Mouse (Mus musculus) lung, postnatal 0 days (tissue): ENCODE results near the gene Eva1c. TPM values are rescaled to one million over a fixed set of nuclear protein-coding genes. Genes with fewer than 3 reads are reported as not detected.
"Not testable (repeated sequence)": the region's sequence is repeated elsewhere in the genome, so short reads cannot be mapped to it uniquely, and the experiment has no call there.

Experiments
- ATAC-seq: fragments of 200-750 bp; cut with Nextera tagmentation; 2 replicates; pipeline ENCODE4 v1.8.0; 2017; ENCODE audit warnings: moderate library complexity
- DNase-seq: peaks from one replicate; pipeline ENCODE4 v3.0.0-alpha.2; 2016; ENCODE audit warnings: low spot score
- H3K27ac ChIP-seq: fragments of 300-500 bp; sonication (generic); 2 replicates; pipeline ENCODE4 v1.5.1; 2014; ENCODE audit warnings: antibody characterized with exemption, mild to moderate bottlenecking, low read length, mixed read lengths
- H3K27me3 ChIP-seq: fragments of 300-500 bp; sonication (generic); replicated peaks from 2 replicates; pipeline ENCODE4 v1.6.1; 2014; ENCODE audit warnings: low read length, mixed read lengths; ENCODE audit not compliant: insufficient read depth
- H3K36me3 ChIP-seq: fragments of 300-500 bp; sonication (generic); 2 replicates; pipeline ENCODE4 v1.6.1; 2014; ENCODE audit warnings: low read length, mixed read lengths; ENCODE audit not compliant: insufficient read depth
- H3K4me1 ChIP-seq: fragments of 300-500 bp; sonication (generic); 2 replicates; pipeline ENCODE4 v1.6.1; 2014; ENCODE audit warnings: antibody characterized with exemption, low read depth, low read length, mixed read lengths; ENCODE audit not compliant: insufficient read depth
- H3K4me2 ChIP-seq: fragments of 300-500 bp; sonication (generic); replicated peaks from 2 replicates; pipeline ENCODE4 v1.6.1; 2014; ENCODE audit warnings: low read depth, mild to moderate bottlenecking, low read length, moderate library complexity, mixed read lengths
- H3K4me3 ChIP-seq: fragments of 300-500 bp; sonication (generic); 2 replicates; pipeline ENCODE4 v1.5.1; 2014; ENCODE audit warnings: low read depth, low read length
- H3K9ac ChIP-seq: fragments of 300-500 bp; sonication (generic); replicated peaks from 2 replicates; pipeline ENCODE4 v1.6.1; 2014; ENCODE audit warnings: low read depth, mild to moderate bottlenecking
- H3K9me3 ChIP-seq: fragments of 300-500 bp; sonication (generic); 2 replicates; pipeline ENCODE4 v1.6.1; 2016; ENCODE audit warnings: low read length, mixed read lengths
- CTCF ChIP-seq: IDR thresholded peaks from 2 replicates; pipeline ENCODE4 v1.5.1; 2016; ENCODE audit warnings: antibody characterized with exemption, mild to moderate bottlenecking
- EP300 ChIP-seq: IDR thresholded peaks from 2 replicates; pipeline ENCODE4 v1.6.1; 2016; ENCODE audit warnings: antibody characterized with exemption, mild to moderate bottlenecking, control low read depth
- WGBS: fragments of 180-500 bp; shearing (Covaris S2); extraction: QIAGEN DNeasy Blood & Tissue Kit; methylation state at CpG from one replicate; pipeline ENCODE4 v1.1.7; 2014; 5-methylcytosine and 5-hydroxymethylcytosine counted together
- polyA plus RNA-seq: library from polyadenylated mRNA; unstranded; fragments of >200 nt; fragmentation: Nextera tagmentation; extraction: Ambion mirVana; gene quantifications from 2 replicates; pipeline ENCODE4 v1.2.1, GENCODE M21; 2015

Gene Eva1c
- polyA plus RNA-seq, 1 experiment from 2014 or later: 9.6 TPM

GRCm38 (mm10) chr16:90822284-90822935 is 4.1 kb upstream of the Eva1c start:
- ATAC-seq (no peak), DNase-seq (no peak)
- no peaks in the 10 kb centered on the region for H3K27me3 ChIP-seq
- 88% methylated on average over 10 of the region's 10 CpGs for WGBS
- H3K4me3 ChIP-seq: no peak overlapping the region
- TF ChIP-seq CTCF (no peak), EP300 (no peak)
- peaks cover 6% of the 10 kb centered on the region; the same call in 1 of the 2 replicates for H3K4me1 ChIP-seq
- no peaks in the 10 kb centered on the region for H3K9me3 ChIP-seq
- no peak overlapping the region for H3K27ac ChIP-seq
- no peak overlapping the region for H3K9ac ChIP-seq
- H3K36me3 ChIP-seq: no peaks in the 10 kb centered on the region
- no peak overlapping the region for H3K4me2 ChIP-seq

GRCm38 (mm10) chr16:90822981-90823380 is 3.5 kb upstream of the Eva1c start:
- DNase-seq: peak; percentile 59
- WGBS: 58% methylated on average over 7 of the region's 7 CpGs
- H3K36me3 ChIP-seq: no peaks in the 10 kb centered on the region

GRCm38 (mm10) chr16:90823986-90824385 is 2.5 kb upstream of the Eva1c start:
- H3K36me3 ChIP-seq, H3K4me2 ChIP-seq, H3K9me3 ChIP-seq, H3K4me1 ChIP-seq, H3K27me3 ChIP-seq, H3K4me3 ChIP-seq, ATAC-seq, H3K27ac ChIP-seq, H3K9ac ChIP-seq, DNase-seq: not testable (repeated sequence)
- 57% methylated on average over 4 of the region's 4 CpGs for WGBS

More at GRCm38 (mm10) chr16:90822981-90823380, 3.5 kb upstream of the Eva1c start:
- Histone ChIP-seq H3K9me3 (no peaks in the 10 kb centered on the region), H3K9ac (no peak overlapping the region), H3K27me3 (no peaks in the 10 kb centered on the region), H3K27ac (no peak overlapping the region), H3K4me1 (peaks cover 6% of the 10 kb centered on the region; the same call in 1 of the 2 replicates), H3K4me2 (no peak overlapping the region), H3K4me3 (no peak overlapping the region)
- TF ChIP-seq CTCF: no peak
- no peak for TF ChIP-seq EP300
- no peak for ATAC-seq

GRCm38 (mm10) chr16:90826041-90826440 is 478 bp upstream of the Eva1c start:
- TF ChIP-seq CTCF: no peak
- no peak for TF ChIP-seq EP300
- peaks cover 11% of the 10 kb centered on the region; the same call in 1 of the 2 replicates for H3K4me1 ChIP-seq
- H3K27me3 ChIP-seq: no peaks in the 10 kb centered on the region
- H3K4me2 ChIP-seq: no peak overlapping the region
- WGBS: 82% methylated on average over 5 of the region's 5 CpGs
- H3K36me3 ChIP-seq: no peaks in the 10 kb centered on the region
- H3K9me3 ChIP-seq: no peaks in the 10 kb centered on the region
- H3K27ac ChIP-seq: 0 out of 2 replicates have a peak overlapping the region, but pooled peaks have one; percentile 4
- H3K4me3 ChIP-seq: no peak overlapping the region
- H3K9ac ChIP-seq: no peak overlapping the region
- DNase-seq: no peak
- no peak for ATAC-seq

- Histone ChIP-seq H3K9me3 (no peaks in the 10 kb centered on the region), H3K4me2 (no peak overlapping the region), H3K27me3 (no peaks in the 10 kb centered on the region), H3K27ac (no peak overlapping the region), H3K36me3 (no peaks in the 10 kb centered on the region), H3K4me1 (peaks cover 7% of the 10 kb centered on the region; the same call in 1 of the 2 replicates), H3K4me3 (no peak overlapping the region), H3K9ac (no peak overlapping the region)
- 64% methylated on average over 9 of the region's 9 CpGs for WGBS
- TF ChIP-seq CTCF: no peak
- TF ChIP-seq EP300: peak; percentile 51
- DNase-seq (peak; percentile 75), ATAC-seq (peak; percentile 9; the same call in 1 of the 2 replicates)
Observed at GRCm38 (mm10) chr16:90827498-90827897, 979 bp downstream of the Eva1c start.

DNA sequence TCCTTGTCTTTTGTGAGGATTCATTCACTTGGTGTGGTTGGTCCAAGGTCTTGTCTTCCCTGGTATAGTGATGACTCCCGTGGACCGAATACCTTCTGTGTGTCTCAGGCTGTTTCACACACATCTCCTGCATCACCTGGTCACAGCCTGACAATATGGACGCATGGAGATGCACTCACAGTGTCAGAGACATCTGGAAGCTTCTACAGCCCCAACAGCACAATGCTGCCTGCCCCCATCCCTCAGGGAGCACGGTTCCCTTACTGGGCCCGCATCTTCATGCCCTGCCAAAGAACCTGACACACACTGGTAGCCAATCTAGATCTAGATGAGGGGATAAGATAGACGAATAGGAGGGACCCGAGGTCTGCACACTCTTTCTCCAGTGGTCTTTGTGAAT is 2.6 kb downstream of the Eva1c start:
- DNase-seq (no peak), ATAC-seq (no peak)
- Histone ChIP-seq H3K9me3 (no peaks in the 10 kb centered on the region), H3K27me3 (no peaks in the 10 kb centered on the region), H3K4me2 (no peak overlapping the region), H3K4me3 (no peak overlapping the region), H3K36me3 (no peaks in the 10 kb centered on the region), H3K27ac (no peak overlapping the region), H3K4me1 (peaks cover 5% of the 10 kb centered on the region; the same call in 1 of the 2 replicates), H3K9ac (no peak overlapping the region)
- 79% methylated on average over 7 of the region's 7 CpGs for WGBS
- TF ChIP-seq EP300: no peak
- TF ChIP-seq CTCF: no peak
